9 mouse cellular contexts compared by ENCODE assay signal in genomic region chr8:108829305-108829717, GRCm38 (mm10).
DNase-seq lines count a peak whose midpoint lies in the region; ATAC-seq and TF ChIP-seq lines count a peak whose summit lies in the region.
"Had no signal": no experiment of that assay in that cellular context is flagged by ENCODE, and none has a peak within 500 bp of the region (broad histone marks: within the 10 kb centered on the region; RNA-seq: fewer than 3 reads in every experiment).

No protein-coding gene starts in this region.

- no peak for TF ChIP-seq EP300 in liver, postnatal 0 days (IDR thresholded peaks at IDR 0.05; ENCODE audit: low read depth)

- no peaks in the 10 kb centered on the region for H3K9me3 ChIP-seq in intestine, embryonic 16.5 days (ENCODE audit: control insufficient read depth, low read length)
- H3K9me3 ChIP-seq in midbrain, embryonic 16.5 days (replicated peaks; ENCODE audit: control insufficient read depth, low read length, poor library complexity, severe bottlenecking), result no peaks in the 10 kb centered on the region
- H3K9me3 ChIP-seq in liver, postnatal 0 days (ENCODE audit: low read length), result no peaks in the 10 kb centered on the region

- H3K27ac ChIP-seq in intestine, embryonic 16.5 days (ENCODE audit: low read length), result no peak overlapping the region
- peak overlapping the region; percentile 68 for H3K27ac ChIP-seq in midbrain, embryonic 16.5 days (ENCODE audit: low read length)
- no peak overlapping the region for H3K27ac ChIP-seq in liver, postnatal 0 days (ENCODE audit: low read depth)

- TF ChIP-seq CTCF in liver, postnatal 0 days (IDR thresholded peaks at IDR 0.05; ENCODE audit: low read depth), result no peak

- H3K9ac ChIP-seq in intestine, embryonic 16.5 days (ENCODE audit: low read depth, low read length), result no peak overlapping the region
- H3K9ac ChIP-seq in midbrain, embryonic 16.5 days (ENCODE audit: low read depth, low read length), result peak overlapping the region; percentile 44; the same call in 1 of the 2 replicates
- H3K9ac ChIP-seq in liver, postnatal 0 days (replicated peaks), result no peak overlapping the region

- no peak overlapping the region for H3K4me2 ChIP-seq in intestine, embryonic 16.5 days (ENCODE audit: low read depth, low read length)
- H3K4me2 ChIP-seq in midbrain, embryonic 16.5 days (ENCODE audit: low read length), result peak overlapping the region; percentile 32; the same call in 1 of the 2 replicates
- H3K4me2 ChIP-seq in liver, postnatal 0 days (ENCODE audit: low read depth, low read length), result no peak overlapping the region

- H3K36me3 ChIP-seq in intestine, embryonic 16.5 days (ENCODE audit: control insufficient read depth, insufficient read depth, low read length), result no peaks in the 10 kb centered on the region
- H3K36me3 ChIP-seq in midbrain, embryonic 16.5 days (ENCODE audit: control insufficient read depth, insufficient read depth, low read length), result no peaks in the 10 kb centered on the region
- no peaks in the 10 kb centered on the region for H3K36me3 ChIP-seq in liver, postnatal 0 days (replicated peaks; ENCODE audit: insufficient read depth, low read length)

- 43% methylated on average over 12 of the region's 12 CpGs for WGBS in intestine, embryonic 16.5 days
- 14% methylated on average over 12 of the region's 12 CpGs for WGBS in midbrain, embryonic 16.5 days
- 81% methylated on average over 11 of the region's 12 CpGs for WGBS in liver, postnatal 0 days (ENCODE audit: insufficient replicate concordance)

- peak; percentile 54; the same call in 1 of the 2 replicates for ATAC-seq in intestine, embryonic 16.5 days
- ATAC-seq in midbrain, embryonic 16.5 days, result peak; percentile 74
- ATAC-seq in liver, postnatal 0 days, result no peak

- peak; percentile 26 for DNase-seq in urinary bladder, postnatal 14 days (ENCODE audit: low spot score)
- no peak for DNase-seq in urinary bladder, postnatal 36 days (ENCODE audit: low spot score in 2 of 2)
- peak; percentile 56 for DNase-seq in forelimb bud, embryonic 11.5 days (ENCODE audit: low read depth, low spot score)
- DNase-seq in kidney, postnatal 36 days, result no peak
- no peak for DNase-seq in liver, postnatal 0 days
- DNase-seq in adrenal gland, postnatal 10 days, result no peak

- peaks cover 5% of the 10 kb centered on the region; the same call in 1 of the 2 replicates for H3K4me1 ChIP-seq in intestine, embryonic 16.5 days (ENCODE audit: control insufficient read depth, insufficient read depth, low read length)
- H3K4me1 ChIP-seq in midbrain, embryonic 16.5 days (ENCODE audit: control insufficient read depth, insufficient read depth, low read length), result peaks cover 31% of the 10 kb centered on the region
- H3K4me1 ChIP-seq in liver, postnatal 0 days (ENCODE audit: insufficient read depth), result peaks cover 7% of the 10 kb centered on the region
- H3K4me1 ChIP-seq: megakaryocyte, embryonic 14.5 days had no signal

- H3K27me3 ChIP-seq in intestine, embryonic 16.5 days (replicated peaks; ENCODE audit: control insufficient read depth, insufficient read depth, low read length), result no peaks in the 10 kb centered on the region
- H3K27me3 ChIP-seq in midbrain, embryonic 16.5 days (ENCODE audit: control insufficient read depth, insufficient read depth, low read depth, low read length), result no peaks in the 10 kb centered on the region
- H3K27me3 ChIP-seq in liver, postnatal 0 days (ENCODE audit: insufficient read depth, low read length), result no peaks in the 10 kb centered on the region

- H3K4me3 ChIP-seq in intestine, embryonic 16.5 days (ENCODE audit: low read length), result no peak overlapping the region
- H3K4me3 ChIP-seq in midbrain, embryonic 16.5 days (ENCODE audit: low read depth, low read length), result no peak overlapping the region
- H3K4me3 ChIP-seq in liver, postnatal 0 days (ENCODE audit: low read depth, low read length), result no peak overlapping the region
- H3K4me3 ChIP-seq: megakaryocyte, embryonic 14.5 days had no signal

Comparison
In these comparisons a context has a peak if more than half of its experiments do, and no peak if none do; other contexts are left out.
1. DNase-seq: peak in urinary bladder, postnatal 14 days (single experiment) and forelimb bud, embryonic 11.5 days (single experiment); none in urinary bladder, postnatal 36 days (0 of 2), kidney, postnatal 36 days (0 of 2), liver, postnatal 0 days (single experiment) and adrenal gland, postnatal 10 days (single experiment).